Mouse (Mus musculus): Measurements from ENCODE around the gene Orc3. TPM values are rescaled to one million over a fixed set of nuclear protein-coding genes. Genes with fewer than 3 reads are reported as not detected.

Gene Orc3
- 63.2 and 68.9 TPM in 2 replicates for polyA plus RNA-seq (2015; fragmentation: Nextera tagmentation; extraction: Ambion mirVana)

- WGBS = under 1% methylated on average over 42 of the region's 42 CpGs
- peak; percentile 97 for ATAC-seq (replicated peaks; ENCODE audit: extremely low read depth, insufficient read depth, low FRiP score)
- Histone ChIP-seq H3K9ac (ENCODE audit: low read length) (peak within 1 kb of the TSS; percentile 96), H3K4me3 (ENCODE audit: low read length) (peak within 1 kb of the TSS; percentile 94), H3K36me3 (ENCODE audit: control insufficient read depth, insufficient read depth) (no peaks in the 10 kb centered on the region), H3K4me1 (ENCODE audit: control insufficient read depth, insufficient read depth, low read length) (peaks cover 21% of the 10 kb centered on the region), H3K4me2 (ENCODE audit: low read depth, low read length) (peak within 1 kb of the TSS; percentile 84), H3K27me3 (ENCODE audit: control insufficient read depth, insufficient read depth, low read length) (no peaks in the 10 kb centered on the region), H3K27ac (ENCODE audit: low read length) (peak within 1 kb of the TSS; percentile 91), H3K9me3 (replicated peaks; ENCODE audit: control insufficient read depth, low read length) (no peaks in the 10 kb centered on the region)
Measured at GRCm38 (mm10) chr4:34614630-34615094, at the start of gene Orc3, which contains the start of gene Rars2. Gene Orc3, minus strand, starts transcription at chr4:34614944. Gene Rars2, plus strand, starts transcription at chr4:34614957.

- H3K9me3 ChIP-seq (replicated peaks; ENCODE audit: control insufficient read depth, low read length) = no peaks in the 10 kb centered on the region
- no peak overlapping the region for H3K9ac ChIP-seq (ENCODE audit: low read length)
- H3K27me3 ChIP-seq (ENCODE audit: control insufficient read depth, insufficient read depth, low read length) = no peaks in the 10 kb centered on the region
- peaks cover 43% of the 10 kb centered on the region for H3K36me3 ChIP-seq (ENCODE audit: control insufficient read depth, insufficient read depth)
- no peak overlapping the region for H3K4me2 ChIP-seq (ENCODE audit: low read depth, low read length)
- H3K4me1 ChIP-seq (ENCODE audit: control insufficient read depth, insufficient read depth, low read length) = no peaks in the 10 kb centered on the region
- ATAC-seq (replicated peaks; ENCODE audit: extremely low read depth, insufficient read depth, low FRiP score) = no peak
- WGBS = 77% methylated on average over 6 of the region's 6 CpGs
- no peak overlapping the region for H3K27ac ChIP-seq (ENCODE audit: low read length)
- no peak overlapping the region for H3K4me3 ChIP-seq (ENCODE audit: low read length)
Measured at GRCm38 (mm10) chr4:34661927-34662326, 47.2 kb upstream of the Orc3 start.

GRCm38 (mm10) chr4:34661514-34661913 lies 46.8 kb upstream of the Orc3 start:
- Histone ChIP-seq H3K27ac (ENCODE audit: low read length) (no peak overlapping the region), H3K36me3 (ENCODE audit: control insufficient read depth, insufficient read depth) (peaks cover 46% of the 10 kb centered on the region), H3K4me3 (ENCODE audit: low read length) (no peak overlapping the region), H3K9ac (ENCODE audit: low read length) (no peak overlapping the region), H3K9me3 (replicated peaks; ENCODE audit: control insufficient read depth, low read length) (no peaks in the 10 kb centered on the region), H3K4me2 (ENCODE audit: low read depth, low read length) (no peak overlapping the region), H3K27me3 (ENCODE audit: control insufficient read depth, insufficient read depth, low read length) (no peaks in the 10 kb centered on the region), H3K4me1 (ENCODE audit: control insufficient read depth, insufficient read depth, low read length) (no peaks in the 10 kb centered on the region)
- WGBS = 88% methylated on average over 2 of the region's 2 CpGs
- no peak for ATAC-seq (replicated peaks; ENCODE audit: extremely low read depth, insufficient read depth, low FRiP score)

DNA sequence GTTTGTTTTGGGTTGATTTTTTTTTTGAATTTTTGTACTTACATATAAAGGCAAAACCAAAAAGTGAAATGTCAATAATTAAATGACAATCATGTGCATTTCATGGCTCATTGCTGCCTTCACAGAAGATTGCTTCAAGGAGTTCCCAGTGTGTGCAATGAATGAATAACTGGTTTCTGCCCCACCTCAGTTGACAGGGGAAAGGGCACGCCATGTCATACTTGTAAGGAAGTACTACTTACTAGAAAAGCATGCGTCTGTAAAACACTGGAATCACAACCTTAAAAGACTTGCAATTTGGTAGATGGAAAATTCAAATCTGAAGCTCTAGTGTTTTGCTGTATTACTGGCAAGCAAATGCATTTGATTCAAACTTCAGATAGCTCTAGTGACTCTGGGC lies 44.3 kb upstream of the Orc3 start:
- Histone ChIP-seq H3K27ac (ENCODE audit: low read length) (no peak overlapping the region), H3K9ac (ENCODE audit: low read length) (no peak overlapping the region), H3K36me3 (ENCODE audit: control insufficient read depth, insufficient read depth) (peaks cover 55% of the 10 kb centered on the region), H3K4me1 (ENCODE audit: control insufficient read depth, insufficient read depth, low read length) (no peaks in the 10 kb centered on the region), H3K9me3 (replicated peaks; ENCODE audit: control insufficient read depth, low read length) (no peaks in the 10 kb centered on the region), H3K27me3 (ENCODE audit: control insufficient read depth, insufficient read depth, low read length) (no peaks in the 10 kb centered on the region), H3K4me2 (ENCODE audit: low read depth, low read length) (no peak overlapping the region), H3K4me3 (ENCODE audit: low read length) (no peak overlapping the region)
- WGBS = 87% methylated on average over 2 of the region's 2 CpGs
- ATAC-seq (replicated peaks; ENCODE audit: extremely low read depth, insufficient read depth, low FRiP score) = no peak

DNA sequence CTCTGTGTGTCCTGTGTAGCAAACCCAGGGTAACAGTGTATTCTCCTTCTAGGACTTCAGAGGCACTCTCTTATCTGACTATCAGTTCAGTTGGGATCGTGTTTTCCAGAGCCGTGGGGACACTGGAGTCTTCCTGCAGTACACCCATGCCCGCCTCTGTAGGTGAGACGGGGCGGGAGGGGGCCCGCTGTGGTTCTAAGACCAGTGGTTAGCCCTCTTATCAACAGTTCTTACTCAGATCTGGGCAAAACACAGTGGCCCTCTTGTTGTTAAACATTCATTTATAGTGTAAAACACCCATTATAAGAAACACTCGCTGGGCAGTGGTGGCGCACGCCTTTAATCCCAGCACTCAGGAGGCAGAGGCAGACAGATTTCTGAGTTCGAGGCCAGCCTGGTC lies 41.4 kb upstream of the Orc3 start:
- no peaks in the 10 kb centered on the region for H3K27me3 ChIP-seq (ENCODE audit: control insufficient read depth, insufficient read depth, low read length)
- no peaks in the 10 kb centered on the region for H3K9me3 ChIP-seq (replicated peaks; ENCODE audit: control insufficient read depth, low read length)

GRCm38 (mm10) chr4:34653179-34653578 lies 38.4 kb upstream of the Orc3 start:
- WGBS = 89% methylated on average over 7 of the region's 7 CpGs
- no peak overlapping the region for H3K4me3 ChIP-seq (ENCODE audit: low read length)
- no peaks in the 10 kb centered on the region for H3K4me1 ChIP-seq (ENCODE audit: control insufficient read depth, insufficient read depth, low read length)
- no peak for ATAC-seq (replicated peaks; ENCODE audit: extremely low read depth, insufficient read depth, low FRiP score)
- H3K9me3 ChIP-seq (replicated peaks; ENCODE audit: control insufficient read depth, low read length) = no peaks in the 10 kb centered on the region
- H3K27me3 ChIP-seq (ENCODE audit: control insufficient read depth, insufficient read depth, low read length) = no peaks in the 10 kb centered on the region
- no peak overlapping the region for H3K27ac ChIP-seq (ENCODE audit: low read length)
- no peak overlapping the region for H3K9ac ChIP-seq (ENCODE audit: low read length)
- H3K4me2 ChIP-seq (ENCODE audit: low read depth, low read length) = no peak overlapping the region
- peaks cover 50% of the 10 kb centered on the region for H3K36me3 ChIP-seq (ENCODE audit: control insufficient read depth, insufficient read depth)

More for the DNA sequence above, 41.4 kb upstream of the Orc3 start:
- Histone ChIP-seq H3K27ac (ENCODE audit: low read length) (no peak overlapping the region), H3K36me3 (ENCODE audit: control insufficient read depth, insufficient read depth) (peaks cover 58% of the 10 kb centered on the region), H3K4me2 (ENCODE audit: low read depth, low read length) (no peak overlapping the region), H3K9ac (ENCODE audit: low read length) (no peak overlapping the region), H3K4me1 (ENCODE audit: control insufficient read depth, insufficient read depth, low read length) (no peaks in the 10 kb centered on the region), H3K4me3 (ENCODE audit: low read length) (no peak overlapping the region)
- ATAC-seq (replicated peaks; ENCODE audit: extremely low read depth, insufficient read depth, low FRiP score) = no peak
- WGBS = 93% methylated on average over 10 of the region's 10 CpGs

- Histone ChIP-seq H3K27me3 (ENCODE audit: control insufficient read depth, insufficient read depth, low read length) (no peaks in the 10 kb centered on the region), H3K27ac (ENCODE audit: low read length) (no peak overlapping the region)
- no peak for ATAC-seq (replicated peaks; ENCODE audit: extremely low read depth, insufficient read depth, low FRiP score)
Measured at GRCm38 (mm10) chr4:34644779-34645178, 30.0 kb upstream of the Orc3 start.

GRCm38 (mm10) chr4:34640731-34641130 lies 26.0 kb upstream of the Orc3 start:
- WGBS = 92% methylated on average over 3 of the region's 3 CpGs
- Histone ChIP-seq H3K27me3 (ENCODE audit: control insufficient read depth, insufficient read depth, low read length) (no peaks in the 10 kb centered on the region), H3K9me3 (replicated peaks; ENCODE audit: control insufficient read depth, low read length) (no peaks in the 10 kb centered on the region), H3K9ac (ENCODE audit: low read length) (no peak overlapping the region), H3K4me1 (ENCODE audit: control insufficient read depth, insufficient read depth, low read length) (no peaks in the 10 kb centered on the region), H3K36me3 (ENCODE audit: control insufficient read depth, insufficient read depth) (peaks cover 21% of the 10 kb centered on the region), H3K27ac (ENCODE audit: low read length) (no peak overlapping the region), H3K4me2 (ENCODE audit: low read depth, low read length) (no peak overlapping the region), H3K4me3 (ENCODE audit: low read length) (no peak overlapping the region)
- no peak for ATAC-seq (replicated peaks; ENCODE audit: extremely low read depth, insufficient read depth, low FRiP score)

More at GRCm38 (mm10) chr4:34644779-34645178, 30.0 kb upstream of the Orc3 start:
- Histone ChIP-seq H3K4me2 (ENCODE audit: low read depth, low read length) (no peak overlapping the region), H3K36me3 (ENCODE audit: control insufficient read depth, insufficient read depth) (peaks cover 33% of the 10 kb centered on the region), H3K4me1 (ENCODE audit: control insufficient read depth, insufficient read depth, low read length) (no peaks in the 10 kb centered on the region), H3K4me3 (ENCODE audit: low read length) (no peak overlapping the region), H3K9me3 (replicated peaks; ENCODE audit: control insufficient read depth, low read length) (no peaks in the 10 kb centered on the region), H3K9ac (ENCODE audit: low read length) (no peak overlapping the region)

- Histone ChIP-seq H3K27ac (ENCODE audit: low read length) (no peak overlapping the region), H3K27me3 (ENCODE audit: control insufficient read depth, insufficient read depth, low read length) (no peaks in the 10 kb centered on the region), H3K9ac (ENCODE audit: low read length) (no peak overlapping the region), H3K36me3 (ENCODE audit: control insufficient read depth, insufficient read depth) (peaks cover 23% of the 10 kb centered on the region), H3K4me3 (ENCODE audit: low read length) (no peak overlapping the region), H3K4me1 (ENCODE audit: control insufficient read depth, insufficient read depth, low read length) (no peaks in the 10 kb centered on the region), H3K4me2 (ENCODE audit: low read depth, low read length) (no peak overlapping the region), H3K9me3 (replicated peaks; ENCODE audit: control insufficient read depth, low read length) (no peaks in the 10 kb centered on the region)
- ATAC-seq (replicated peaks; ENCODE audit: extremely low read depth, insufficient read depth, low FRiP score) = no peak
- WGBS = 87% methylated on average over 5 of the region's 5 CpGs
Measured at GRCm38 (mm10) chr4:34639745-34640364, 25.1 kb upstream of the Orc3 start.
